Mouse (Mus musculus) kidney, postnatal 0 days (tissue): Measurements from ENCODE around the gene Dnm2. TPM values are rescaled to one million over a fixed set of nuclear protein-coding genes. Genes with fewer than 3 reads are reported as not detected.

Experiments
- ATAC-seq: fragments of 200-750 bp; cut with Nextera tagmentation; replicated peaks from 2 replicates; pipeline ENCODE4 v1.8.0; 2017; ENCODE audit warnings: low read depth, moderate number of reproducible peaks, moderate TSS enrichment, moderate library complexity; ENCODE audit not compliant: low FRiP score
- DNase-seq: peaks from one replicate; pipeline ENCODE4 v3.0.0-alpha.2; 2016; ENCODE audit warnings: low spot score
- H3K27ac ChIP-seq: fragments of 300-500 bp; sonication (generic); 2 replicates; pipeline ENCODE4 v1.5.1; 2014; ENCODE audit warnings: mild to moderate bottlenecking
- H3K27me3 ChIP-seq: fragments of 300-500 bp; sonication (generic); 2 replicates; pipeline ENCODE4 v1.6.1; 2014; ENCODE audit warnings: low read length, mixed read lengths; ENCODE audit not compliant: insufficient read depth
- H3K36me3 ChIP-seq: fragments of 300-500 bp; sonication (generic); 2 replicates; pipeline ENCODE4 v1.6.1; 2014; ENCODE audit warnings: low read length, mixed read lengths; ENCODE audit not compliant: insufficient read depth
- H3K4me1 ChIP-seq: fragments of 300-500 bp; sonication (generic); replicated peaks from 2 replicates; pipeline ENCODE4 v1.6.1; 2014; ENCODE audit warnings: antibody characterized with exemption, low read length, mixed read lengths; ENCODE audit not compliant: insufficient read depth
- H3K4me2 ChIP-seq: fragments of 300-500 bp; sonication (generic); 2 replicates; pipeline ENCODE4 v1.6.1; 2014; ENCODE audit warnings: mild to moderate bottlenecking, low read length, moderate library complexity, mixed read lengths
- H3K4me3 ChIP-seq: fragments of 300-500 bp; sonication (generic); replicated peaks from 2 replicates; pipeline ENCODE4 v1.5.1; 2014; ENCODE audit warnings: low read depth, low read length
- H3K9ac ChIP-seq: fragments of 300-500 bp; sonication (generic); 2 replicates; pipeline ENCODE4 v1.6.1; 2014; ENCODE audit warnings: low read depth, low read length
- H3K9me3 ChIP-seq: fragments of 300-500 bp; sonication (generic); replicated peaks from 2 replicates; pipeline ENCODE4 v1.6.1; 2016; ENCODE audit warnings: low read length, inconsistent platforms, mixed read lengths
- CTCF ChIP-seq: IDR thresholded peaks from 2 replicates; pipeline ENCODE4 v1.5.1; 2016; ENCODE audit warnings: antibody characterized with exemption, low read depth, mild to moderate bottlenecking, moderate library complexity
- WGBS: fragments of 180-500 bp; shearing (Covaris S2); extraction: QIAGEN DNeasy Blood & Tissue Kit; methylation state at CpG from one replicate; pipeline ENCODE4 v1.1.7; 2014; 5-methylcytosine and 5-hydroxymethylcytosine counted together
- polyA plus RNA-seq: library from polyadenylated mRNA; unstranded; fragments of >200 nt; fragmentation: Nextera tagmentation; extraction: Ambion mirVana; gene quantifications from 2 replicates; pipeline ENCODE4 v1.2.1, GENCODE M21; 2015

Gene Dnm2
- polyA plus RNA-seq, 1 experiment from 2014 or later: 68.0 TPM

GRCm38 (mm10) chr9:21426525-21426924 lies 1.8 kb downstream of the Dnm2 start:
- no peaks in the 10 kb centered on the region for H3K36me3 ChIP-seq
- peaks cover 25% of the 10 kb centered on the region for H3K4me1 ChIP-seq
- no peak for ATAC-seq
- H3K9me3 ChIP-seq: no peaks in the 10 kb centered on the region
- no peak overlapping the region for H3K9ac ChIP-seq
- H3K4me3 ChIP-seq: no peak overlapping the region
- 56% methylated on average over 2 of the region's 2 CpGs for WGBS
- DNase-seq: no peak
- no peak for TF ChIP-seq CTCF
- no peak overlapping the region for H3K27ac ChIP-seq
- peak overlapping the region; percentile 88 for H3K4me2 ChIP-seq
- no peaks in the 10 kb centered on the region for H3K27me3 ChIP-seq

GRCm38 (mm10) chr9:21427773-21428172 lies 3.1 kb downstream of the Dnm2 start:
- Histone ChIP-seq H3K9me3 (no peaks in the 10 kb centered on the region), H3K4me3 (no peak overlapping the region), H3K9ac (no peak overlapping the region), H3K36me3 (no peaks in the 10 kb centered on the region), H3K27me3 (no peaks in the 10 kb centered on the region), H3K4me1 (peaks cover 25% of the 10 kb centered on the region), H3K4me2 (no peak overlapping the region), H3K27ac (no peak overlapping the region)
- 77% methylated on average over 2 of the region's 2 CpGs for WGBS
- DNase-seq: no peak
- TF ChIP-seq CTCF: no peak
- no peak for ATAC-seq

- Histone ChIP-seq H3K4me3 (no peak overlapping the region), H3K36me3 (no peaks in the 10 kb centered on the region), H3K4me2 (no peak overlapping the region), H3K27ac (no peak overlapping the region), H3K4me1 (peaks cover 25% of the 10 kb centered on the region), H3K27me3 (no peaks in the 10 kb centered on the region), H3K9me3 (no peaks in the 10 kb centered on the region), H3K9ac (no peak overlapping the region)
- WGBS: 80% methylated on average over 6 of the region's 6 CpGs
- no peak for TF ChIP-seq CTCF
- ATAC-seq (no peak), DNase-seq (no peak)
These were observed 3.5 kb downstream of the Dnm2 start for GRCm38 (mm10) chr9:21428178-21428577.

- H3K27me3 ChIP-seq: no peaks in the 10 kb centered on the region
- H3K27ac ChIP-seq: no peak overlapping the region
- peaks cover 25% of the 10 kb centered on the region for H3K4me1 ChIP-seq
- no peaks in the 10 kb centered on the region for H3K9me3 ChIP-seq
- no peak overlapping the region for H3K4me2 ChIP-seq
- H3K36me3 ChIP-seq: no peaks in the 10 kb centered on the region
- H3K9ac ChIP-seq: no peak overlapping the region
- ATAC-seq: no peak
- no peak for DNase-seq
- 70% methylated on average over 7 of the region's 7 CpGs for WGBS
- H3K4me3 ChIP-seq: no peak overlapping the region
- TF ChIP-seq CTCF: no peak
These were observed 6.0 kb downstream of the Dnm2 start for GRCm38 (mm10) chr9:21430724-21431123.

GRCm38 (mm10) chr9:21432066-21432465 lies 7.4 kb downstream of the Dnm2 start:
- TF ChIP-seq CTCF: no peak
- Histone ChIP-seq H3K27ac (no peak overlapping the region; the same call in 1 of the 2 replicates), H3K4me2 (no peak overlapping the region), H3K4me1 (peaks cover 20% of the 10 kb centered on the region), H3K36me3 (no peaks in the 10 kb centered on the region), H3K9ac (no peak overlapping the region), H3K4me3 (no peak overlapping the region), H3K9me3 (no peaks in the 10 kb centered on the region), H3K27me3 (no peaks in the 10 kb centered on the region)
- no peak for DNase-seq
- ATAC-seq: no peak
- 82% methylated on average over 7 of the region's 7 CpGs for WGBS

- H3K4me1 ChIP-seq: peaks cover 20% of the 10 kb centered on the region
- H3K27me3 ChIP-seq: no peaks in the 10 kb centered on the region
- DNase-seq (no peak), ATAC-seq (no peak)
- no peak overlapping the region for H3K9ac ChIP-seq
- H3K4me2 ChIP-seq: no peak overlapping the region
- H3K9me3 ChIP-seq: no peaks in the 10 kb centered on the region
- no peak overlapping the region for H3K4me3 ChIP-seq
- 0 out of 2 replicates have a peak, but pooled peaks have one; percentile 16 for TF ChIP-seq CTCF
- 0 out of 2 replicates have a peak overlapping the region, but pooled peaks have one; percentile 36 for H3K27ac ChIP-seq
- no peaks in the 10 kb centered on the region for H3K36me3 ChIP-seq
- WGBS: 77% methylated on average over 8 of the region's 8 CpGs
These were observed 9.1 kb downstream of the Dnm2 start for GRCm38 (mm10) chr9:21433766-21434165.

GRCm38 (mm10) chr9:21434410-21434809 lies 9.7 kb downstream of the Dnm2 start:
- 96% methylated on average over 2 of the region's 2 CpGs for WGBS
- Histone ChIP-seq H3K9me3 (no peaks in the 10 kb centered on the region), H3K27me3 (no peaks in the 10 kb centered on the region), H3K9ac (no peak overlapping the region), H3K4me3 (no peak overlapping the region), H3K36me3 (no peaks in the 10 kb centered on the region), H3K27ac (no peak overlapping the region), H3K4me2 (no peak overlapping the region), H3K4me1 (peaks cover 19% of the 10 kb centered on the region)
- ATAC-seq (no peak), DNase-seq (no peak)
- no peak for TF ChIP-seq CTCF
